In the genomic region with DNA sequence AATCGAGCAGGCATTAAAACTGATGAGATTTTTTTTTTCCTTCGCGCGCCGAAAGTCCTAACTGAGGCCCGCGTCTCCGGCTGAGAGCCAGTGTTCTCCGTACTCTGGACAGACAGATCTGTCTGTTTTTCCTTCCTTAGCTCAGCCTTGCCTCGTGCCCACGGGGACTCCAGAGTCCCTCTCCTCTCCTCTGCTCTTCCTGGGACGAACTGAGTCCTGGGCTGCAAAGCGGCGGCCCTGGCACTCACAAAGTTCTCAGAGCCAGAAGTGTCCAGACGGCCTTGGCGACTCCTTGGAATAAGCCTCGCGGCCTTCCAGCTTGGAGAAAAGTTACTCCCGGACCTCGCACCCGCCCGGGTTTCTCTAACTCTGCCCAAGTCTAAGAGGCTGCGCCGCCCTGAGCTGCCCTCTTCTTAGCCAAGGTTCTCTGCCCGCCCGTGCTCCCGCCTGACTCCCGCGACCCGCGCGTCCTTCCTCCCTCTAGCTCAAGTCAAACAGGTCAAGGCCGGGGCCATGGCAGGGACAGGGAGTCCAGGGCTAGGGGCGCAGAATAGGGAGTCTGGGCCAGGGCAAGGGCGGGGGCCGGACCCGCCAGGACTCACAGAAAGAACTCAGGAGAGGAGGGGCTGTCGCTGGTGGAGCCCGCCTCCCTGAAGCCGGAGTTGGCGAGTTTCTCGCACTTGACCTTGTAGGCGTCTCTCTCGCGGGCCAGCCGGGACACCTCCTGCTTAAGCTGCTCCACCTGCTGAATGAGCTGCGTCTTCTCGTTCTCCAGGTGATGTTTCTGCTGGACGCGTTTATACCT, we compare ENCODE assay signal across 8 mouse cellular contexts. TPM values are rescaled to one million over a fixed set of nuclear protein-coding genes. Genes with fewer than 3 reads are reported as not detected.
DNase-seq lines count a peak whose midpoint lies in the region; ATAC-seq and TF ChIP-seq lines count a peak whose summit lies in the region.

No protein-coding gene starts in this region.

- H3K36me3 ChIP-seq in G1E (replicated peaks): no peaks in the 10 kb centered on the region
- no peaks in the 10 kb centered on the region for H3K36me3 ChIP-seq in heart, adult 2 months (ENCODE audit: control insufficient read depth, insufficient read depth, low read length)
- H3K36me3 ChIP-seq in lung, embryonic 15.5 days: no peaks in the 10 kb centered on the region

- intact Hi-C loops in heart, adult 2 months (cut with DNase I): loop anchor here (5.0 to 10.0 kb wide), 5 partner anchors 201 to 1501 kb away; no protein-coding TSS in a partner anchor

- TF ChIP-seq EP300 in heart, adult 2 months (IDR thresholded peaks at IDR 0.05; ENCODE audit: insufficient read depth, low read depth, low read length): no peak

- TF ChIP-seq POLR2A in heart, adult 2 months (IDR thresholded peaks at IDR 0.05; ENCODE audit: insufficient read depth, low read depth, low read length): 0 out of 2 replicates have a peak, but pooled peaks have one; percentile 18

- H3K4me2 ChIP-seq in lung, embryonic 15.5 days: peak overlapping the region; percentile 97

- TF ChIP-seq CTCF in G1E (IDR thresholded peaks at IDR 0.05; ENCODE audit: low read depth, low read length): no peak
- no peak for TF ChIP-seq CTCF in heart, adult 2 months (IDR thresholded peaks at IDR 0.05)

- H3K9ac ChIP-seq in heart, adult 2 months (ENCODE audit: low read depth, low read length): peak overlapping the region; percentile 82
- peak overlapping the region; percentile 54 for H3K9ac ChIP-seq in lung, embryonic 15.5 days

- peak overlapping the region; percentile 84 for H3K27ac ChIP-seq in heart, adult 2 months
- H3K27ac ChIP-seq in lung, embryonic 15.5 days: no peak overlapping the region

- WGBS in heart, adult 2 months: 3% methylated on average over 50 of the region's 50 CpGs
- WGBS in lung, embryonic 15.5 days: under 1% methylated on average over 50 of the region's 50 CpGs

- H3K9me3 ChIP-seq in G1E (replicated peaks): peaks cover 87% of the 10 kb centered on the region
- H3K9me3 ChIP-seq in lung, embryonic 15.5 days: no peaks in the 10 kb centered on the region

- DNase-seq in G1E (ENCODE audit: low spot score): no peak
- DNase-seq in embryo, embryonic 10 days (ENCODE audit: low spot score): peak; percentile 57
- DNase-seq in heart, adult 2 months: peak; percentile 73 to 74
- peak; percentile 77 for DNase-seq in kidney, adult 18-20 months
- peak; percentile 38 for DNase-seq in skeletal muscle tissue, adult 2 months (ENCODE audit: low read depth, low spot score)
- no peak for DNase-seq in frontal cortex, adult 2 months (ENCODE audit: extremely low spot score in 1 of 2, low spot score in 1 of 2)
- no peak for DNase-seq in cerebellum, postnatal 25 days

- no peak for ATAC-seq in G1E (ENCODE audit: extremely low read depth, insufficient number of reproducible peaks, low FRiP score, poor library complexity, severe bottlenecking)
- no peak for ATAC-seq in lung, embryonic 15.5 days (ENCODE audit: borderline replicate concordance, extremely low read depth, low FRiP score, low TSS enrichment)

- no peaks in the 10 kb centered on the region; the same call in 1 of the 2 replicates for H3K27me3 ChIP-seq in G1E (ENCODE audit: insufficient read depth, low read length)
- peaks cover 13% of the 10 kb centered on the region for H3K27me3 ChIP-seq in heart, adult 2 months (ENCODE audit: control insufficient read depth, insufficient read depth, low read length)
- H3K27me3 ChIP-seq in lung, embryonic 15.5 days: peaks cover 79% of the 10 kb centered on the region

- H3K4me1 ChIP-seq in G1E (ENCODE audit: insufficient read depth, low read depth, low read length): no peaks in the 10 kb centered on the region
- H3K4me1 ChIP-seq in heart, adult 2 months (ENCODE audit: control insufficient read depth, insufficient read depth, low read length): peaks cover 3% of the 10 kb centered on the region; the same call in 1 of the 2 replicates
- peaks cover 30% of the 10 kb centered on the region for H3K4me1 ChIP-seq in lung, embryonic 15.5 days

- peak overlapping the region; percentile 45; the same call in 1 of the 2 replicates for H3K4me3 ChIP-seq in G1E (ENCODE audit: low read depth, low read length)
- H3K4me3 ChIP-seq in heart, adult 2 months: peak overlapping the region; percentile 55
- peak overlapping the region; percentile 52 for H3K4me3 ChIP-seq in lung, embryonic 15.5 days

- no peaks in the 10 kb centered on the region for H3K79me2 ChIP-seq in heart, adult 2 months (replicated peaks; ENCODE audit: control insufficient read depth, insufficient read depth, low read length)

RNA-seq across cellular contexts. Expression of a gene that starts 1.6 kb away (rescaled TPM):
- total RNA-seq in G1E (2014; fragmentation: Nextera tagmentation) (not detected in 2 replicates), G1E (2017) (0.05 TPM in 1 of 2 replicates, not detected in the other)
- not detected in 2 replicates for polyA plus RNA-seq in G1E (2012)
- total RNA-seq in heart, adult 2 months (2021): 10 to 100 TPM; 11.5 to 15.8 TPM
- polyA plus RNA-seq in heart, adult 2 months (2012; rRNA removed): 3.0 and 3.8 TPM in 2 replicates
- 2.3 and 3.3 TPM in 2 replicates for polyA plus RNA-seq in lung, embryonic 15.5 days (2015; fragmentation: Nextera tagmentation; extraction: Ambion mirVana)
- 7.2 and 8.8 TPM in 2 replicates for polyA plus RNA-seq in frontal cortex, adult 2 months (2012; rRNA removed)

RNA-seq across cellular contexts. Expression of a gene that starts 31.3 kb away (rescaled TPM):
- total RNA-seq in G1E (2014; fragmentation: Nextera tagmentation) (not detected in 2 replicates), G1E (2017) (0.23 TPM in 1 of 2 replicates, not detected in the other)
- polyA plus RNA-seq in G1E (2012): not detected in 2 replicates
- total RNA-seq in heart, adult 2 months (2021): 1 to 10 TPM; 7.8 to 8.3 TPM
- 10.9 and 21.5 TPM in 2 replicates for polyA plus RNA-seq in heart, adult 2 months (2012; rRNA removed)
- 0.36 TPM in 2 replicates for polyA plus RNA-seq in lung, embryonic 15.5 days (2015; fragmentation: Nextera tagmentation; extraction: Ambion mirVana)
- polyA plus RNA-seq in frontal cortex, adult 2 months (2012; rRNA removed): 0.32 and 0.50 TPM in 2 replicates

Comparison
In these comparisons a context has a peak if more than half of its experiments do, and no peak if none do; other contexts are left out.
1. DNase-seq: peak in embryo, embryonic 10 days (single experiment), heart, adult 2 months (2 of 2), kidney, adult 18-20 months (single experiment) and skeletal muscle tissue, adult 2 months (single experiment); none in G1E (single experiment), frontal cortex, adult 2 months (0 of 2) and cerebellum, postnatal 25 days (0 of 2).
2. Peak in every context shown above with its lines, with median percentiles within 50 percentile points of each other: H3K4me3 ChIP-seq.